Mouse (Mus musculus): ENCODE measurements at regions not wholly inside any gene's neighbourhood (a gene's known extent, or its start where the extent isn't known, plus 50 kb on each side); places are given as distances from the start of the nearest gene placed in this dataset.

DNA sequence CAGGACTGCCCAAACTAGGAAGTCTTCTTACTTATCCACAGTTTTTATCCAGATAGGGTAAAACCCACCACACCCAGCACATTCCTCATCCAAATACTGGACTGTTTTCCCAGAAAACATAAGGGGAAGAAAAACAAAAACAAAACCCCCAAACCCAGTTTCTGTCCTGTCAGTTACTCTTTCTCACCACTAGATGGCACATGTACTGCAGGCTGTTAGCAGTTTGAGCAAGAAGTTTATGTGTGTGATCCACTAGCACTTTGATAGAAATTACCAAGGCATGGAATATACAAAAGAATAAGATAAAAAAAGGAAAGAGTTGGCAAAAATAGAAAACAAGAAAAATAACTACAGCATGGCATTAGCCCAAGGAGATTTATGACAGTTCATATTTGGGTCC, 76.2 kb upstream of the Chd6 start:
- Histone ChIP-seq H3K4me1 (ENCODE audit: control insufficient read depth, insufficient read depth, low read length) (no peaks in the 10 kb centered on the region), H3K9me3 (replicated peaks; ENCODE audit: control insufficient read depth, insufficient read depth, low read length, poor library complexity, severe bottlenecking) (no peaks in the 10 kb centered on the region; the same call in 1 of the 2 replicates), H3K9ac (ENCODE audit: low read depth, poor library complexity, severe bottlenecking) (no peak overlapping the region), H3K36me3 (ENCODE audit: control insufficient read depth, insufficient read depth, low read length, poor library complexity, severe bottlenecking) (no peaks in the 10 kb centered on the region), H3K27ac (ENCODE audit: insufficient read depth, low read length) (no peak overlapping the region), H3K27me3 (ENCODE audit: control insufficient read depth, insufficient read depth, low read length, poor library complexity, severe bottlenecking) (no peaks in the 10 kb centered on the region; the same call in none of the 2 replicates), H3K4me3 (ENCODE audit: low read depth, low read length) (no peak overlapping the region)
- TF ChIP-seq EP300 (IDR thresholded peaks at IDR 0.05; ENCODE audit: insufficient read depth, low read depth, low read length) (no peak), CTCF (IDR thresholded peaks at IDR 0.05; ENCODE audit: low read depth, low read length) (no peak), POLR2A (IDR thresholded peaks at IDR 0.05; ENCODE audit: insufficient read depth, low read length) (no peak)

DNA sequence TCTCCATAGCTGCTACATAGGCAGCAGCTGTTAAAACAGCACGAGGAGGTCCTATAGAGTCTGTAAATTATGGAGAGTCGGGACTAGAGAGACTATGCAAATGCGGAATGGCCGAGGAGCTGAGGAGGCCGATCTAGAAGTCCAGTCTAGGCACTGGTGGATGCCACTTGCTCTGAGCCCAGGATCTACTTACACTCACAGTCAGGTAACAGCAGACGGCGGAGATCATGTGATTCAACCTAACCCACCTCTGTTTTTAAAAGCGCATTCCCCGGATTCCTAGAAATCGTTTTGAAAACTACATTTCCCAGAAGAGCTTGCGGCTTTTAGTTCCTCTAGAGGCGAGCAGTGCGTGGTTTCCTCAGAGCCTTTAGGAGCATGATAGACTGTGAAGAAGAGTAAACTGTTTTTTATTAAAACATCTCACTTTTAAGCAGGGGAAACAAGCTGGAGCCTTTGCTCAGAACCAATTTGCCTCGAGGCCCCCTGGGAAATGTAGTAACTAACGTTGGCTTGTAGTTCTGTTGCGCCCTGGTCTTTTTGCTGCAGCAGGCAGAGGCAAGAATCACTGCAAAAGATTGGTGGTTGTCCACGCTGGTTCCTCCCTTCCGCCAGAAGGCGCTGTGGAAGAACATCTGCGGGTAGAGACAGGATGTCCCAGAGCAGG, 68.6 kb upstream of the Chd6 start:
- peak overlapping the region; percentile 83 for H3K27ac ChIP-seq (ENCODE audit: insufficient read depth, low read length)
- no peaks in the 10 kb centered on the region for H3K36me3 ChIP-seq (ENCODE audit: control insufficient read depth, insufficient read depth, low read length, poor library complexity, severe bottlenecking)
- no peaks in the 10 kb centered on the region; the same call in 1 of the 2 replicates for H3K9me3 ChIP-seq (replicated peaks; ENCODE audit: control insufficient read depth, insufficient read depth, low read length, poor library complexity, severe bottlenecking)
- TF ChIP-seq CTCF (IDR thresholded peaks at IDR 0.05; ENCODE audit: low read depth, low read length) (peak; percentile 75), EP300 (IDR thresholded peaks at IDR 0.05; ENCODE audit: insufficient read depth, low read depth, low read length) (no peak)
- H3K4me3 ChIP-seq (ENCODE audit: low read depth, low read length): peak overlapping the region; percentile 55
- H3K4me1 ChIP-seq (ENCODE audit: control insufficient read depth, insufficient read depth, low read length): no peaks in the 10 kb centered on the region
- no peaks in the 10 kb centered on the region for H3K27me3 ChIP-seq (ENCODE audit: control insufficient read depth, insufficient read depth, low read length, poor library complexity, severe bottlenecking)
- peak overlapping the region; percentile 23 for H3K9ac ChIP-seq (ENCODE audit: low read depth, poor library complexity, severe bottlenecking)

DNA sequence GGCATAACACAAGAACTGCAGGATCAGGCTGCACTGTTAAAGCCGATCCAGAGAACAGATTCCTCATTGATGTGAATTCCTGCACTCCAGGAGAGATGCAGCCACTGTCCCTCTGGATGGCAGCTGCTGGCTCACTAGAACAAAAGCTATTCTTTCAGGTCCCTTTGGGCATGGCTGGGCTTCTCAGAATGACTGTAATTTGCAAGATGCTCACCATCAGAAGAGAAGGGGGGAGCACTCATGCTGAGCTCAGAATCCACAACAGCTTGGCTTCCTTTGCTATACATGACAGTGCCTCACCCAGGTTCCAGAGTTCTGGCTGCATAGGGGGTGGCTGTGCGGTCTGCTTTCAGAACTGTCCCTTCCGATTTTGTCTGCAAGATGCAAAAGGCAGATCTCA, 57.8 kb upstream of the Chd6 start:
- Histone ChIP-seq H3K36me3 (ENCODE audit: control insufficient read depth, insufficient read depth, low read length, poor library complexity, severe bottlenecking) (no peaks in the 10 kb centered on the region), H3K27ac (ENCODE audit: insufficient read depth, low read length) (peak overlapping the region; percentile 86), H3K9me3 (replicated peaks; ENCODE audit: control insufficient read depth, insufficient read depth, low read length, poor library complexity, severe bottlenecking) (peaks cover 6% of the 10 kb centered on the region), H3K9ac (ENCODE audit: low read depth, poor library complexity, severe bottlenecking) (no peak overlapping the region), H3K4me1 (ENCODE audit: control insufficient read depth, insufficient read depth, low read length) (peaks cover 7% of the 10 kb centered on the region), H3K4me3 (ENCODE audit: low read depth, low read length) (no peak overlapping the region), H3K27me3 (ENCODE audit: control insufficient read depth, insufficient read depth, low read length, poor library complexity, severe bottlenecking) (no peaks in the 10 kb centered on the region)
- TF ChIP-seq EP300 (IDR thresholded peaks at IDR 0.05; ENCODE audit: insufficient read depth, low read depth, low read length): peak; percentile 83; the same call in 1 of the 2 replicates
- no peak for TF ChIP-seq CTCF (IDR thresholded peaks at IDR 0.05; ENCODE audit: low read depth, low read length)
- TF ChIP-seq POLR2A (IDR thresholded peaks at IDR 0.05; ENCODE audit: insufficient read depth, low read length): no peak

- no peak overlapping the region for H3K27ac ChIP-seq (ENCODE audit: insufficient read depth, low read length)
These were observed 56.6 kb upstream of the Chd6 start for GRCm38 (mm10) chr2:161165495-161165894.

GRCm38 (mm10) chr2:161164320-161164719, 55.4 kb upstream of the Chd6 start:
- no peak overlapping the region for H3K9ac ChIP-seq (ENCODE audit: low read depth, poor library complexity, severe bottlenecking)
- no peak for TF ChIP-seq EP300 (IDR thresholded peaks at IDR 0.05; ENCODE audit: insufficient read depth, low read depth, low read length)
- TF ChIP-seq POLR2A (IDR thresholded peaks at IDR 0.05; ENCODE audit: insufficient read depth, low read length): no peak
- no peak for TF ChIP-seq CTCF (IDR thresholded peaks at IDR 0.05; ENCODE audit: low read depth, low read length)
- peaks cover 6% of the 10 kb centered on the region for H3K9me3 ChIP-seq (replicated peaks; ENCODE audit: control insufficient read depth, insufficient read depth, low read length, poor library complexity, severe bottlenecking)
- no peaks in the 10 kb centered on the region for H3K36me3 ChIP-seq (ENCODE audit: control insufficient read depth, insufficient read depth, low read length, poor library complexity, severe bottlenecking)
- peaks cover 7% of the 10 kb centered on the region for H3K4me1 ChIP-seq (ENCODE audit: control insufficient read depth, insufficient read depth, low read length)
- no peak overlapping the region for H3K27ac ChIP-seq (ENCODE audit: insufficient read depth, low read length)
- H3K4me3 ChIP-seq (ENCODE audit: low read depth, low read length): no peak overlapping the region
- no peaks in the 10 kb centered on the region for H3K27me3 ChIP-seq (ENCODE audit: control insufficient read depth, insufficient read depth, low read length, poor library complexity, severe bottlenecking)

More at GRCm38 (mm10) chr2:161165495-161165894, 56.6 kb upstream of the Chd6 start:
- H3K4me3 ChIP-seq (ENCODE audit: low read depth, low read length): no peak overlapping the region
- H3K9ac ChIP-seq (ENCODE audit: low read depth, poor library complexity, severe bottlenecking): no peak overlapping the region
- H3K27me3 ChIP-seq (ENCODE audit: control insufficient read depth, insufficient read depth, low read length, poor library complexity, severe bottlenecking): no peaks in the 10 kb centered on the region
- peaks cover 6% of the 10 kb centered on the region for H3K9me3 ChIP-seq (replicated peaks; ENCODE audit: control insufficient read depth, insufficient read depth, low read length, poor library complexity, severe bottlenecking)
- no peaks in the 10 kb centered on the region for H3K36me3 ChIP-seq (ENCODE audit: control insufficient read depth, insufficient read depth, low read length, poor library complexity, severe bottlenecking)
- peaks cover 7% of the 10 kb centered on the region for H3K4me1 ChIP-seq (ENCODE audit: control insufficient read depth, insufficient read depth, low read length)
- no peak for TF ChIP-seq POLR2A (IDR thresholded peaks at IDR 0.05; ENCODE audit: insufficient read depth, low read length)
- TF ChIP-seq EP300 (IDR thresholded peaks at IDR 0.05; ENCODE audit: insufficient read depth, low read depth, low read length): no peak
- no peak for TF ChIP-seq CTCF (IDR thresholded peaks at IDR 0.05; ENCODE audit: low read depth, low read length)

All from ES-Bruce4 (cell line).